Mouse (Mus musculus): ENCODE measurements around the gene Tshb. TPM values are rescaled to one million over a fixed set of nuclear protein-coding genes. Genes with fewer than 3 reads are reported as not detected.

The Tshb gene
- polyA plus RNA-seq, 1 experiment from 2014 or later, result not detected

GRCm38 (mm10) chr3:102752457-102752856 lies 30.1 kb downstream of the Tshb start:
- no peak overlapping the region for H3K4me2 ChIP-seq (replicated peaks; ENCODE audit: low read depth, low read length)
- peaks cover 2% of the 10 kb centered on the region; the same call in 1 of the 2 replicates for H3K4me1 ChIP-seq (ENCODE audit: insufficient read depth, low read length)
- ATAC-seq (ENCODE audit: low FRiP score, low TSS enrichment), result no peak
- no peaks in the 10 kb centered on the region for H3K9me3 ChIP-seq (ENCODE audit: low read length)
- no peak overlapping the region for H3K9ac ChIP-seq (replicated peaks; ENCODE audit: low read length)
- H3K4me3 ChIP-seq (ENCODE audit: low read length), result no peak overlapping the region
- H3K27ac ChIP-seq (ENCODE audit: low read length), result no peak overlapping the region
- no peaks in the 10 kb centered on the region for H3K27me3 ChIP-seq (ENCODE audit: insufficient read depth, low read length)
- WGBS, result 76% methylated on average over 5 of the region's 5 CpGs
- H3K36me3 ChIP-seq (ENCODE audit: insufficient read depth, low read length), result no peaks in the 10 kb centered on the region

- no peak overlapping the region for H3K27ac ChIP-seq (ENCODE audit: low read length)
- H3K27me3 ChIP-seq (ENCODE audit: insufficient read depth, low read length), result no peaks in the 10 kb centered on the region
- no peaks in the 10 kb centered on the region for H3K9me3 ChIP-seq (ENCODE audit: low read length)
- 91% methylated on average over 4 of the region's 4 CpGs for WGBS
- no peaks in the 10 kb centered on the region for H3K36me3 ChIP-seq (ENCODE audit: insufficient read depth, low read length)
- H3K4me1 ChIP-seq (ENCODE audit: insufficient read depth, low read length), result peaks cover 3% of the 10 kb centered on the region; the same call in 1 of the 2 replicates
- no peak overlapping the region for H3K4me2 ChIP-seq (replicated peaks; ENCODE audit: low read depth, low read length)
- no peak overlapping the region for H3K9ac ChIP-seq (replicated peaks; ENCODE audit: low read length)
- no peak overlapping the region for H3K4me3 ChIP-seq (ENCODE audit: low read length)
- no peak for ATAC-seq (ENCODE audit: low FRiP score, low TSS enrichment)
These were observed 30.5 kb downstream of the Tshb start for GRCm38 (mm10) chr3:102752053-102752452.

- no peak for ATAC-seq (ENCODE audit: low FRiP score, low TSS enrichment)
These were observed 31.0 kb downstream of the Tshb start for GRCm38 (mm10) chr3:102751536-102751935.

DNA sequence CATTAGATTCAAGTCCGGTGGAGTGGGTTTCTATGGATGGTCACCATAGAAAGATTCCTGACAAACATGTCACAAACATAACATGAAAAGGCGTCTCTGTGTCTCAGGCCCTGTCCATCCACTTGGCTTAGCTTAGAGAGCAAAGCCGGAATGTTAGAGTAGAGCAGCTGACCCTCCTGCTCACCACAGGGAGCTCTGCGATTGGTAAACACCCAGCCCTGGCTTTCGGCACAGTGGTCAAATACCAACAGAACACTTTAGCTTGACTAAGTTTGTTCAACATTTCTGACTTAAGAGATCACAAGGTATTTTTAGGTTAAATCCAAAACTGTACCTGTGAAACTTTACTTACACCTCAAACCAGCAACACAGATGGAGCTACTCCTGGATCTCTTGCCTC lies 31.4 kb downstream of the Tshb start:
- Histone ChIP-seq H3K4me2 (replicated peaks; ENCODE audit: low read depth, low read length) (no peak overlapping the region), H3K9me3 (ENCODE audit: low read length) (no peaks in the 10 kb centered on the region), H3K9ac (replicated peaks; ENCODE audit: low read length) (no peak overlapping the region), H3K4me1 (ENCODE audit: insufficient read depth, low read length) (peaks cover 3% of the 10 kb centered on the region; the same call in 1 of the 2 replicates), H3K27ac (ENCODE audit: low read length) (no peak overlapping the region), H3K36me3 (ENCODE audit: insufficient read depth, low read length) (no peaks in the 10 kb centered on the region), H3K27me3 (ENCODE audit: insufficient read depth, low read length) (no peaks in the 10 kb centered on the region), H3K4me3 (ENCODE audit: low read length) (no peak overlapping the region)
- WGBS, result 88% methylated on average over 5 of the region's 5 CpGs
- no peak for ATAC-seq (ENCODE audit: low FRiP score, low TSS enrichment)

More at GRCm38 (mm10) chr3:102751536-102751935, 31.0 kb downstream of the Tshb start:
- H3K27ac ChIP-seq (ENCODE audit: low read length), result no peak overlapping the region
- WGBS, result 86% methylated on average over 3 of the region's 3 CpGs
- H3K4me2 ChIP-seq (replicated peaks; ENCODE audit: low read depth, low read length), result no peak overlapping the region
- no peak overlapping the region for H3K4me3 ChIP-seq (ENCODE audit: low read length)
- peaks cover 3% of the 10 kb centered on the region; the same call in 1 of the 2 replicates for H3K4me1 ChIP-seq (ENCODE audit: insufficient read depth, low read length)
- no peaks in the 10 kb centered on the region for H3K27me3 ChIP-seq (ENCODE audit: insufficient read depth, low read length)
- no peaks in the 10 kb centered on the region for H3K36me3 ChIP-seq (ENCODE audit: insufficient read depth, low read length)
- H3K9ac ChIP-seq (replicated peaks; ENCODE audit: low read length), result no peak overlapping the region
- no peaks in the 10 kb centered on the region for H3K9me3 ChIP-seq (ENCODE audit: low read length)

- ATAC-seq (ENCODE audit: low FRiP score, low TSS enrichment), result no peak
- H3K4me3 ChIP-seq (ENCODE audit: low read length), result no peak overlapping the region
- H3K27me3 ChIP-seq (ENCODE audit: insufficient read depth, low read length), result no peaks in the 10 kb centered on the region
- no peaks in the 10 kb centered on the region for H3K9me3 ChIP-seq (ENCODE audit: low read length)
- H3K4me2 ChIP-seq (replicated peaks; ENCODE audit: low read depth, low read length), result no peak overlapping the region
- no peaks in the 10 kb centered on the region for H3K36me3 ChIP-seq (ENCODE audit: insufficient read depth, low read length)
- no peak overlapping the region for H3K27ac ChIP-seq (ENCODE audit: low read length)
- H3K9ac ChIP-seq (replicated peaks; ENCODE audit: low read length), result no peak overlapping the region
- WGBS, result 85% methylated on average over 5 of the region's 5 CpGs
- H3K4me1 ChIP-seq (ENCODE audit: insufficient read depth, low read length), result peaks cover 12% of the 10 kb centered on the region; the same call in 1 of the 2 replicates
These were observed 33.8 kb downstream of the Tshb start for GRCm38 (mm10) chr3:102748686-102749085.

GRCm38 (mm10) chr3:102748038-102748437 lies 34.5 kb downstream of the Tshb start:
- Histone ChIP-seq H3K9me3 (ENCODE audit: low read length) (no peaks in the 10 kb centered on the region), H3K9ac (replicated peaks; ENCODE audit: low read length) (no peak overlapping the region), H3K4me1 (ENCODE audit: insufficient read depth, low read length) (peaks cover 12% of the 10 kb centered on the region; the same call in 1 of the 2 replicates), H3K27ac (ENCODE audit: low read length) (no peak overlapping the region), H3K4me3 (ENCODE audit: low read length) (no peak overlapping the region), H3K27me3 (ENCODE audit: insufficient read depth, low read length) (no peaks in the 10 kb centered on the region), H3K36me3 (ENCODE audit: insufficient read depth, low read length) (no peaks in the 10 kb centered on the region), H3K4me2 (replicated peaks; ENCODE audit: low read depth, low read length) (no peak overlapping the region)
- 55% methylated on average over 3 of the region's 3 CpGs for WGBS
- 0 out of 2 replicates have a peak, but pooled peaks have one; percentile 43 for ATAC-seq (ENCODE audit: low FRiP score, low TSS enrichment)

DNA sequence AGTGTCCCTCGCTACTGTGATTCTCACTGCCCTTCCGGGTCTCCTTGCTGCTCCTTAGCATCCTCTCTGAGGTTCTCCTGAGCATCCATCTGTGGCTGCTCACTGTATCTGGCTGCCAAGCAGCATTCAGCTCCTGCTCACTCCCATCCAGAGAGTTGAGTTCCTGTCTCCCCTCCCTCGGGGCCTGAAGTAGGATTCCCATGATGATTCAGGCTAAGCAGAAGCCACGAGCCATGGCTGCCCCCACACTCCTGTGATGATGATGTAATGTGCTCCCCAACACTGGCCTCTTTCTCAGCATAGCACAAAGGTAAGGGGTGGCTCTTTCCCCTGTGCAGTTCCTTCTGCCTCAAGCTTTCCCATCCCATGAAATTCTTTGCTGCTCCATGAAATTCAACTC lies 36.3 kb downstream of the Tshb start:
- Histone ChIP-seq H3K9me3 (ENCODE audit: low read length) (no peaks in the 10 kb centered on the region), H3K27me3 (ENCODE audit: insufficient read depth, low read length) (no peaks in the 10 kb centered on the region), H3K4me2 (replicated peaks; ENCODE audit: low read depth, low read length) (no peak overlapping the region), H3K9ac (replicated peaks; ENCODE audit: low read length) (no peak overlapping the region), H3K4me1 (ENCODE audit: insufficient read depth, low read length) (peaks cover 12% of the 10 kb centered on the region; the same call in 1 of the 2 replicates), H3K27ac (ENCODE audit: low read length) (no peak overlapping the region), H3K4me3 (ENCODE audit: low read length) (no peak overlapping the region), H3K36me3 (ENCODE audit: insufficient read depth, low read length) (no peaks in the 10 kb centered on the region)
- 75% methylated on average over 4 of the region's 4 CpGs for WGBS
- ATAC-seq (ENCODE audit: low FRiP score, low TSS enrichment), result no peak

GRCm38 (mm10) chr3:102744657-102745056 lies 37.9 kb downstream of the Tshb start:
- ATAC-seq (ENCODE audit: low FRiP score, low TSS enrichment), result peak; percentile 69; the same call in 1 of the 2 replicates
- WGBS, result 20% methylated on average over 5 of the region's 5 CpGs
- Histone ChIP-seq H3K4me2 (replicated peaks; ENCODE audit: low read depth, low read length) (no peak overlapping the region), H3K36me3 (ENCODE audit: insufficient read depth, low read length) (no peaks in the 10 kb centered on the region), H3K27ac (ENCODE audit: low read length) (0 out of 2 replicates have a peak overlapping the region, but pooled peaks have one; percentile 16), H3K9ac (replicated peaks; ENCODE audit: low read length) (no peak overlapping the region), H3K4me1 (ENCODE audit: insufficient read depth, low read length) (peaks cover 12% of the 10 kb centered on the region; the same call in 1 of the 2 replicates), H3K9me3 (ENCODE audit: low read length) (no peaks in the 10 kb centered on the region), H3K27me3 (ENCODE audit: insufficient read depth, low read length) (no peaks in the 10 kb centered on the region), H3K4me3 (ENCODE audit: low read length) (no peak overlapping the region)

DNA sequence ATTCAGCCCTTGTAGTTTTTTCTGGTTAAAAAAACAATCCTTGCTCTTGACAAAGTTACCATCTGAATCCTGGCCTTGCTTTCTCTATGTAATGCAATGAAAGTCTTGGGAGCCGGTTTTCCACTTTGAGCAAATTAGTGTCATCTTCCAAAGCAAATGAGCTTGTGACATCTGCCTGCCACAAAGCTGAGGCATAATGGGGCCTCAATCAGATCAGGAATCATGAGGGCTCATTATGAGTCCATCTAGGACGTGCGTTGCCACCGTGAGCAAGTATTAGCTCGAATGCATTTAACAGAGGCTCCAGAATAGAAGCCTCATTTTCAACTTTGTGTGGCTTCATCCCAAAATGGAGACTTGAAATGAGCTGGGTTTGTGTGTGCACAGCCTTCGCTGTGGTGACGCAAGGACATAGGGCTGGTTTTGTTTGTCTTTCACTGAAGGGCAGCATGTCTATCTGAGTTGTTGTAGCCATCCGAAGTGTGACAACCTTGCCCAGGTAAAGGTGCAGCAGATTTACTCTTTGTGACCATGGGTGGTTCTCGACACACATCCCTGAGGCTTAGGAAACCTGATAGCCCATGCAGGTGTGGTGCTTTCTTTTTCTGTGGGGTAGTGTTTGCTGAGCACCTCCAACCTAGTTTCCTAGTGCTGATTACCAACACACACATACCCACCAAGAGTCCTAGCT lies 38.6 kb downstream of the Tshb start:
- no peaks in the 10 kb centered on the region for H3K9me3 ChIP-seq (ENCODE audit: low read length)
- no peaks in the 10 kb centered on the region for H3K27me3 ChIP-seq (ENCODE audit: insufficient read depth, low read length)
- H3K9ac ChIP-seq (replicated peaks; ENCODE audit: low read length), result no peak overlapping the region
- no peak for ATAC-seq (ENCODE audit: low FRiP score, low TSS enrichment)
- no peak overlapping the region for H3K4me3 ChIP-seq (ENCODE audit: low read length)
- no peaks in the 10 kb centered on the region for H3K36me3 ChIP-seq (ENCODE audit: insufficient read depth, low read length)
- peaks cover 12% of the 10 kb centered on the region; the same call in 1 of the 2 replicates for H3K4me1 ChIP-seq (ENCODE audit: insufficient read depth, low read length)
- 80% methylated on average over 9 of the region's 9 CpGs for WGBS
- H3K27ac ChIP-seq (ENCODE audit: low read length), result no peak overlapping the region
- no peak overlapping the region for H3K4me2 ChIP-seq (replicated peaks; ENCODE audit: low read depth, low read length)

DNA sequence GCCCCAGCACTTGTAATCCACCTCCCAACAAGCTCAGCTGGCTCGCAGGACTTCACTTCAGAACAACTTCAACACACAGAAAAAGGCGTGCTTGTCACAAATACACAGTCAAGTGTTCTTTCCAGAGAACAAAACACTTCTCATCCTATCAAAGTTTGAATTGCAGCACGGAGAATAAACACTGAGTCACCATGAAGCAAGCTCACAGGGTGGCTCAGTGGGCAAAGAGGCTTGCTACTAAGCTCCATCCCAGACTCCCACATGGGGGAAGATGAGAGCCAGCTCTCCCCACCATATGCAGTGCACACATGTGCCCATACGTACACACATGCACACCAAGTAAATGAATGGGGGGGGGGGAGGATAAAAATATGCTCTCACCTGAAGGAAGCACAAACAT lies 39.3 kb downstream of the Tshb start:
- H3K9ac ChIP-seq (replicated peaks; ENCODE audit: low read length), result no peak overlapping the region
- H3K4me1 ChIP-seq (ENCODE audit: insufficient read depth, low read length), result peaks cover 12% of the 10 kb centered on the region; the same call in 1 of the 2 replicates
- no peak overlapping the region for H3K4me3 ChIP-seq (ENCODE audit: low read length)
- H3K9me3 ChIP-seq (ENCODE audit: low read length), result no peaks in the 10 kb centered on the region
- WGBS, result 78% methylated on average over 4 of the region's 4 CpGs
- no peaks in the 10 kb centered on the region for H3K27me3 ChIP-seq (ENCODE audit: insufficient read depth, low read length)
- ATAC-seq (ENCODE audit: low FRiP score, low TSS enrichment), result no peak
- H3K36me3 ChIP-seq (ENCODE audit: insufficient read depth, low read length), result no peaks in the 10 kb centered on the region
- H3K27ac ChIP-seq (ENCODE audit: low read length), result no peak overlapping the region
- no peak overlapping the region for H3K4me2 ChIP-seq (replicated peaks; ENCODE audit: low read depth, low read length)

Measured in kidney, embryonic 16.5 days (tissue).